Mouse (Mus musculus): Measurements from ENCODE around the gene Cap1. TPM values are rescaled to one million over a fixed set of nuclear protein-coding genes. Genes with fewer than 3 reads are reported as not detected.
A peak's percentile ranks its signal among the peaks of the same experiment; 100 is the strongest.

Cap1 gene
- polyA plus RNA-seq, 1 experiment, result 146 TPM

GRCm38 (mm10) chr4:122914186-122914585 lies 28.3 kb upstream of the Cap1 start:
- peak overlapping the region; percentile 49; the same call in 1 of the 2 replicates for H3K27ac ChIP-seq (ENCODE audit: insufficient read depth, low read length)
- TF ChIP-seq CTCF (IDR thresholded peaks at IDR 0.05; ENCODE audit: extremely low read depth, insufficient read depth, low read length), result no peak
- no peak for TF ChIP-seq POLR2A (IDR thresholded peaks at IDR 0.05; ENCODE audit: extremely low read depth, insufficient read depth, low read length)
- H3K4me3 ChIP-seq (ENCODE audit: insufficient read depth, low read length), result no peak overlapping the region
- H3K4me1 ChIP-seq (ENCODE audit: control insufficient read depth, insufficient read depth, low read length), result no peaks in the 10 kb centered on the region; the same call in 1 of the 2 replicates

- TF ChIP-seq CTCF (IDR thresholded peaks at IDR 0.05; ENCODE audit: extremely low read depth, insufficient read depth, low read length) (peak; percentile 18; the same call in 1 of the 2 replicates), POLR2A (IDR thresholded peaks at IDR 0.05; ENCODE audit: extremely low read depth, insufficient read depth, low read length) (no peak)
- H3K4me1 ChIP-seq (ENCODE audit: control insufficient read depth, insufficient read depth, low read length), result no peaks in the 10 kb centered on the region; the same call in 1 of the 2 replicates
- no peak overlapping the region for H3K27ac ChIP-seq (ENCODE audit: insufficient read depth, low read length)
- H3K4me3 ChIP-seq (ENCODE audit: insufficient read depth, low read length), result no peak overlapping the region
Observed at GRCm38 (mm10) chr4:122912613-122913012, 26.8 kb upstream of the Cap1 start.

DNA sequence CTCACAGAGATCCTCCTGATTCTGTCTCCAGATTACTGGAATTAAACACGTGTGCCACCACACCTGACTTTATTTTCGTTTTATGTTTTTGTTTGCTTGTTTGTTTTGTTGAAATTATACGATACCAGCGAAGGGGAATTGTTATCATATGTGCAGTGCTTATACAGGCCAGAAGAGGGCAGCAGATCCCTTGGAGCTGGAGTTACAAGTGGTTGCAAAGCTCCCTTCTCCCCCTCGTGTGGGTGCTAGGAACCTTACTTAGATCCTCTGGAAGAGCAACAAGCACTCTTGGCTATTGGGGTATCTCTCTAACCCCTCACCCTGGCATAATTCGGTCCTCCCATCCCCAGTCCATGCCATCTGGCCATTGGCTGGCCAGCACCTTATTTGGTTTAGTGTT lies 24.7 kb upstream of the Cap1 start:
- no peaks in the 10 kb centered on the region; the same call in 1 of the 2 replicates for H3K4me1 ChIP-seq (ENCODE audit: control insufficient read depth, insufficient read depth, low read length)
- TF ChIP-seq POLR2A (IDR thresholded peaks at IDR 0.05; ENCODE audit: extremely low read depth, insufficient read depth, low read length) (no peak), CTCF (IDR thresholded peaks at IDR 0.05; ENCODE audit: extremely low read depth, insufficient read depth, low read length) (peak; percentile 46; the same call in 1 of the 2 replicates)
- no peak overlapping the region for H3K27ac ChIP-seq (ENCODE audit: insufficient read depth, low read length)
- no peak overlapping the region for H3K4me3 ChIP-seq (ENCODE audit: insufficient read depth, low read length)

- Histone ChIP-seq H3K4me3 (ENCODE audit: insufficient read depth, low read length) (peak overlapping the region; percentile 14), H3K27ac (ENCODE audit: insufficient read depth, low read length) (no peak overlapping the region), H3K4me1 (ENCODE audit: control insufficient read depth, insufficient read depth, low read length) (no peaks in the 10 kb centered on the region; the same call in 1 of the 2 replicates)
- TF ChIP-seq POLR2A (IDR thresholded peaks at IDR 0.05; ENCODE audit: extremely low read depth, insufficient read depth, low read length) (0 out of 2 replicates have a peak, but pooled peaks have one; percentile 29), CTCF (IDR thresholded peaks at IDR 0.05; ENCODE audit: extremely low read depth, insufficient read depth, low read length) (no peak)
Observed at GRCm38 (mm10) chr4:122909572-122910189, 23.8 kb upstream of the Cap1 start.

DNA sequence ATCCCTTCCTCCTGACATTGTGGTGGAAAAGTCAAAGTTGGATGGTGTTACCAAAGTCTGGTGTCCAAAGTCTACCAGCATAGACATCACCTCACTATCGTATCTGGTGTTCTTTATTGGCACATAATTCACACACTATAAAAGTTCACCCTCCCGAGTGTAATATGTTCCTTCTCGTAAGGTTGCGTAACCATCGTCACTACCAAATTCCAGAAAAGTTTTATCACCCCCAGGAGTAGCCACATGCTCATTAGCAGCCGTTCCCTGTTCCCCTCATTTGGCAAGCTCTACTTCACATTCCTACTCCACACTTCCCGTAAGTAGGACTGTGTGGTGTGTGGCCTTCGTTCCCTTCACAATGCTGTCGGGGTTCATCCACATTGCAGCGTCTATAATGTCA lies 19.5 kb upstream of the Cap1 start:
- no peaks in the 10 kb centered on the region; the same call in 1 of the 2 replicates for H3K4me1 ChIP-seq (ENCODE audit: control insufficient read depth, insufficient read depth, low read length)
- H3K4me3 ChIP-seq (ENCODE audit: insufficient read depth, low read length), result no peak overlapping the region
- no peak for TF ChIP-seq POLR2A (IDR thresholded peaks at IDR 0.05; ENCODE audit: extremely low read depth, insufficient read depth, low read length)
- no peak for TF ChIP-seq CTCF (IDR thresholded peaks at IDR 0.05; ENCODE audit: extremely low read depth, insufficient read depth, low read length)
- no peak overlapping the region for H3K27ac ChIP-seq (ENCODE audit: insufficient read depth, low read length)

- Histone ChIP-seq H3K27ac (ENCODE audit: insufficient read depth, low read length) (no peak overlapping the region), H3K4me1 (ENCODE audit: control insufficient read depth, insufficient read depth, low read length) (no peaks in the 10 kb centered on the region; the same call in 1 of the 2 replicates), H3K4me3 (ENCODE audit: insufficient read depth, low read length) (no peak overlapping the region)
- TF ChIP-seq POLR2A (IDR thresholded peaks at IDR 0.05; ENCODE audit: extremely low read depth, insufficient read depth, low read length) (no peak), CTCF (IDR thresholded peaks at IDR 0.05; ENCODE audit: extremely low read depth, insufficient read depth, low read length) (no peak)
Observed at GRCm38 (mm10) chr4:122903709-122904108, 17.9 kb upstream of the Cap1 start.

DNA sequence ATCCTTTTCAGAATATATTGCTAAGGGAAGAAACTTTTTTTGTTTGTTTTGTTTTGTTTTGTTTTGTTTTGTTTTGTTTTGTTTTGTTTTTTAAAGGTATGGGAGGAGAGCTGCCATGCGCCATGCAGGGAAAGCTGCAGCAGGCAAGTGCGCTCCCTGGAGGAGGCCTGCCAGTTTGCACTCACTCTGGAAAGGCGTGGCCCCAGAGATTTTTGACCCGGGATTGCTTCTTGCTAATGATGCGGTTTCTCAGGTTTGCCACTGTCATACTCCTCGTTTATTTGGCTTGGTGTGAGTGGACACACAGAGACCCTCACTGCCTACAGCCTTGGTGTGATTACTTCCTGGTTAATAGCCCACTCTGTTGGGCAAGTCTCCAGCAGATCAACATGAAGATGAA lies 16.3 kb upstream of the Cap1 start:
- TF ChIP-seq POLR2A (IDR thresholded peaks at IDR 0.05; ENCODE audit: extremely low read depth, insufficient read depth, low read length), result no peak
- TF ChIP-seq CTCF (IDR thresholded peaks at IDR 0.05; ENCODE audit: extremely low read depth, insufficient read depth, low read length), result peak; percentile 11; the same call in 1 of the 2 replicates
- no peak overlapping the region for H3K27ac ChIP-seq (ENCODE audit: insufficient read depth, low read length)
- no peaks in the 10 kb centered on the region for H3K4me1 ChIP-seq (ENCODE audit: control insufficient read depth, insufficient read depth, low read length)
- H3K4me3 ChIP-seq (ENCODE audit: insufficient read depth, low read length), result no peak overlapping the region

- TF ChIP-seq POLR2A (IDR thresholded peaks at IDR 0.05; ENCODE audit: extremely low read depth, insufficient read depth, low read length) (no peak), CTCF (IDR thresholded peaks at IDR 0.05; ENCODE audit: extremely low read depth, insufficient read depth, low read length) (peak; percentile 83)
- Histone ChIP-seq H3K4me3 (ENCODE audit: insufficient read depth, low read length) (no peak overlapping the region), H3K27ac (ENCODE audit: insufficient read depth, low read length) (no peak overlapping the region), H3K4me1 (ENCODE audit: control insufficient read depth, insufficient read depth, low read length) (no peaks in the 10 kb centered on the region)
Observed at GRCm38 (mm10) chr4:122898313-122898712, 12.5 kb upstream of the Cap1 start.

- Histone ChIP-seq H3K4me1 (ENCODE audit: control insufficient read depth, insufficient read depth, low read length) (no peaks in the 10 kb centered on the region), H3K27ac (ENCODE audit: insufficient read depth, low read length) (no peak overlapping the region), H3K4me3 (ENCODE audit: insufficient read depth, low read length) (no peak overlapping the region)
- TF ChIP-seq CTCF (IDR thresholded peaks at IDR 0.05; ENCODE audit: extremely low read depth, insufficient read depth, low read length), result no peak
- TF ChIP-seq POLR2A (IDR thresholded peaks at IDR 0.05; ENCODE audit: extremely low read depth, insufficient read depth, low read length), result no peak
Observed at GRCm38 (mm10) chr4:122897750-122898149, 11.9 kb upstream of the Cap1 start.

DNA sequence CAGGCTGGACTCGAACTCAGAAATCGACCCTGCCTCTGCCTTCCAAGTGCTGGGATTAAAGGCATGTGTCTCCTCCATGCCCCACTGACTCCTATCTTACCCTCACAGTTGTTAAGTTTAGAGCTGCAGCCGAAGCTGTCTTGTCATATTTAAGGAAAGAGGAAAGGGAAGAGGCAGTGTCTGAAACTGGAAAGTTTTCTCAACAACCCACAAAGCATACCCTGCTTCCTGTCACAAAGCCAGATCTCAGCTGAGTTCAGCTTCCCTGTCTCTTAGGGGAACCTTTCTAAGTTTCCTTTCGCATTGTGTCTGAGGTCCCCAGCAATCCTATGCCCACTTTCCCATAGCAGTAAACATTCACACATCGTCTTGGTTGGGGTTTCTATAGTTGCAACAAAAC lies 6.3 kb upstream of the Cap1 start:
- no peak for TF ChIP-seq POLR2A (IDR thresholded peaks at IDR 0.05; ENCODE audit: extremely low read depth, insufficient read depth, low read length)
- TF ChIP-seq CTCF (IDR thresholded peaks at IDR 0.05; ENCODE audit: extremely low read depth, insufficient read depth, low read length), result no peak
- H3K27ac ChIP-seq (ENCODE audit: insufficient read depth, low read length), result peak overlapping the region; percentile 93

More for the DNA sequence above, 6.3 kb upstream of the Cap1 start:
- H3K4me1 ChIP-seq (ENCODE audit: control insufficient read depth, insufficient read depth, low read length), result peaks cover 1% of the 10 kb centered on the region; the same call in 1 of the 2 replicates
- no peak overlapping the region for H3K4me3 ChIP-seq (ENCODE audit: insufficient read depth, low read length)
